Mouse (Mus musculus): ENCODE data around the gene Ormdl3.

The Ormdl3 gene

GRCm38 (mm10) chr11:98550975-98551828 is 36.0 kb downstream of the Ormdl3 start, which contains the start of gene Zpbp2:
Gene Zpbp2 (plus strand): TSS chr11:98551097.
- DNase-seq (ENCODE audit: low spot score in 2 of 2) = peak; percentile 69 to 84

- DNase-seq (ENCODE audit: low spot score in 2 of 2) = no peak
Measured at GRCm38 (mm10) chr11:98550311-98550974, 36.7 kb downstream of the Ormdl3 start.

GRCm38 (mm10) chr11:98549363-98549762 is 37.8 kb downstream of the Ormdl3 start:
- DNase-seq (ENCODE audit: low spot score in 2 of 2) = no peak

- DNase-seq (ENCODE audit: low spot score in 2 of 2) = no peak
Measured at GRCm38 (mm10) chr11:98547308-98547693, 39.9 kb downstream of the Ormdl3 start.

GRCm38 (mm10) chr11:98546529-98547307 is 40.5 kb downstream of the Ormdl3 start:
- DNase-seq (ENCODE audit: low spot score in 2 of 2) = no peak

- peak in 1 of 2 experiments; percentile 6 for DNase-seq (ENCODE audit: low spot score in 2 of 2)
Measured at GRCm38 (mm10) chr11:98545711-98546231, 41.4 kb downstream of the Ormdl3 start, which contains the start of gene Ikzf3. Gene Ikzf3 (minus strand): TSS chr11:98546031.

GRCm38 (mm10) chr11:98544890-98545677 is 42.1 kb downstream of the Ormdl3 start:
- no peak for DNase-seq (ENCODE audit: low spot score in 2 of 2)

- no peak for DNase-seq (ENCODE audit: low spot score in 2 of 2)
Measured at GRCm38 (mm10) chr11:98543414-98543813, 43.8 kb downstream of the Ormdl3 start.

- no peak for DNase-seq (ENCODE audit: low spot score in 2 of 2)
Measured at GRCm38 (mm10) chr11:98542553-98542952, 44.6 kb downstream of the Ormdl3 start.

GRCm38 (mm10) chr11:98540319-98540718 is 46.8 kb downstream of the Ormdl3 start:
- DNase-seq (ENCODE audit: low spot score in 2 of 2) = no peak

GRCm38 (mm10) chr11:98537480-98538034 is 49.6 kb downstream of the Ormdl3 start:
- DNase-seq (ENCODE audit: low spot score in 2 of 2) = no peak
